Mouse (Mus musculus): ENCODE measurements at regions not wholly inside any gene's neighbourhood (a gene's known extent, or its start where the extent isn't known, plus 50 kb on each side); places are given as distances from the start of the nearest gene placed in this dataset.
A peak's percentile ranks its signal among the peaks of the same experiment; 100 is the strongest.
"Not testable (repeated sequence)": the region's sequence is repeated elsewhere in the genome, so short reads cannot be mapped to it uniquely, and the experiment has no call there.

DNA sequence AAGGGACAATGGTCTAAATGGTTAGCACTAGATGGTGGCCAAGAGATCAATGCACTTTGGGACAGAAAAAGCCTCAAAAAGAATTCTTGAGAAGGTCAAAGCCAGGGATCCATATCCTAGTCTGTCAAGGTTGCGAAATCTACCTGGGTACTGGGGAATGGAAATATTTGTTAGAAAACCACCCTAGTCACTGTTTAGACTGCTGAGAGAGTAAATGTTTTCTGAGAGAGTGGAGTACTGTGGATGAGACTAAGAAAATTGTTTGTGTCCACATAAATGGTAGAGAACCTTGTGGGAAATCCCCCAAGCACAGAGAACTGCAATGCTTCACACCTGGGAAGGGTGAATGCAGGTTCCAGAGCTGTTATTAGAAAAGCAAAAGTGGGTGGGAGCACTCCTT lies 239.5 kb upstream of the Rarb start:
- no peak for DNase-seq (ENCODE audit: extremely low spot score, low spot score)

DNA sequence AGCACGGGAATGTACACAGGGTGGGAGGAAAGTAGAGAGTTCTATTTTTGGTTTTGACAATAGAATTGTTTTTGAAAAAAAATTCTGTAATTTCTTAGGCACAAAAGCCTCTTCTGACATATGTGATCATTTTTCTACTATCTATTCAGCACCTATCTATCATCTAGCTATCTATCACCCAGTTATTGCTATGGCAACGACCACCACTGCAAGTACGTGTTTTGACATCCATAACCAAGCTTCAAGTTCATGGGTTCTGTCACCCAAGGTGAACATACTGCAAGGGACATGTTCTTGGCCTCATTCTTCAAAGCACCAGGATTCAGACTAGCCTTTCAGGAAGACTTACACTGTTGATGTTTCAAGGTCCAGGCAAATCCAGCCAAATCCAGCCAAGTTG lies 238.4 kb upstream of the Rarb start:
- DNase-seq (ENCODE audit: extremely low spot score, low spot score) = no peak

DNA sequence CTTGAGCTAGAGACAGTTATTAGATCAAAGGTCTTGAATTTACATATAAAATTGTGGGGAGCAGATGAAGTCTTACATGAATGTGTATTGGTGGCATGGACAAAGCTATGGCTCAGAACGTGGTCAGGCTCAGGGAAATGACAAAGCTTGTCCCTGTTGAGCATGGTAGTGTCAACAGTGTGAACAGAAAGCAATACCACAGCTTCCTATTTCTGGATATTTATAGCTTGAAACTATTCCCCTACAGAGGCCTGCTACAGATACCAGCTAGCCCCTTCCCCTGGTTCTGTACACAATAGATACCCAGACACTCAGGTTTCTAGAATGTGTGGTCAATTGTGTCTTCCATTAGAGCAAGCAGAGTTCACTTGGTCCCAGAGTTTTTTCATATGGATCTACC lies 236.8 kb upstream of the Rarb start:
- no peak for DNase-seq (ENCODE audit: extremely low spot score, low spot score)

DNA sequence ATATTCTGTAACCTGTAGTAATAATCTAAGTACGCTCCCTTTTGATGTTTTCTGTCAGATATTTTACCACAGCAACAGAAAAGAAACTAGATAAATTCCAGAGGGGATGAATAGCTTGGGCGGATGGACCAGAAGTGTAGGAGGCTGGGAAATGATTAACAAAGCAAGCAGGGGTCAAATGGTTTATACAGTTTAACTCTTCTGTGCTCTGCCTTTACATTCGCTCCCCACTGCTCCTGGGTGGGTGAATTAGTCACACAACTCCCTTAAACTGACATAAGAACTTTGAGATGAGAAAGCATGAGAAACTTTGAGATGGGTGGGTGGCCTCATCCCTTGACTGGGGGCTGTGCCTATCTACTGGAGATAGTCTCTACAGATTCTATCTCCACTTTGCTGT lies 235.4 kb upstream of the Rarb start:
- DNase-seq (ENCODE audit: extremely low spot score, low spot score) = no peak

DNA sequence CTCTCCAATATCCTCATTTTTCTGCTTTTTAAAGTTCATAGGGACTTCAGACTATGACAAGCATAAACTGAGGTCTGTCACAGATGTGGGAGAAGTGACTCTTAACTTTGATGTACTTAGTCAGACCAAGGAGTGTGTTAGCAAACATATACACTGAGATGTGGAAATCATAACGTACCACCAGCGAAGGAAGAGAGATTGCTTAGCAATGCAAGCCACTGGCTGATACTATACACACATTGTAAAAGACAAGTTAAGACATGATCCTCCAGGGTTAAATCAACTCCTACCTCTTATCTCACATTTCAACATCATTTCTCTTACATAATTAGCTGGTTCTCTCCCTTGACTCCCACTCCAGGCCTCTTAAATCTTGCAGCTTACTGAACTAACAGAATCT lies 227.9 kb upstream of the Rarb start:
- no peak for DNase-seq (ENCODE audit: extremely low spot score, low spot score)

DNA sequence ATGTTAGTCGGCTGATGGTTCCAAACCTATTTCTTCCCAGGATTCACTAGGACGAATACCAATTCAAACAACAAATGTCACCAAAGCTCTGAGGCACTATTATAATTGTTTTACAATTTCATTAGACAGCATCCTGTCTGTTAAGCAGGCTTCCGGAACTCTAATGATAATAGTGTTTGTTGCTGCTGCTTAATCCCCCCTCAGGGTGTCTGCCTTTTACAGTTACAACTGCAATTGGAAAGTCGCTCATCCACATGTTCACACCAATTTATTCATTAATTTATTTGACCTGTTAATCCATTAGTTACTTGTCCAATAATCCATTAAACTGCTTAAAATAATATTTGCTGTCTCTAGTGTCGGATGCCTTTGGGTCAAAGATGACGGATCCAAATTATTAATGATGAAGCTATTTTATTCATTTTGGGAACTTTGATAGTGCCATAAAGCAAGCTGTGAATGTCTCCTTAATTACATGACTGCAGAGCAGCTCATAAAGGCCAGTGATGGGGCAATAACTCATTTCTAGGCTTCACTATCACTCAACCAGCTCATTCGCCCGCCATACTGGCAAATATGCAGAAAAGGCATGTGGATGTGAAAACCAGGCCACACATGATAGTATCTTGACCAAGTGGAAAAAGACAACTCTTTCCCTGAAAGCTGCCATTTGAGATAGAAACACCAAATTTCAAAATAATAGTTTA lies 226.6 kb upstream of the Rarb start:
- DNase-seq (ENCODE audit: extremely low spot score, low spot score) = no peak

DNA sequence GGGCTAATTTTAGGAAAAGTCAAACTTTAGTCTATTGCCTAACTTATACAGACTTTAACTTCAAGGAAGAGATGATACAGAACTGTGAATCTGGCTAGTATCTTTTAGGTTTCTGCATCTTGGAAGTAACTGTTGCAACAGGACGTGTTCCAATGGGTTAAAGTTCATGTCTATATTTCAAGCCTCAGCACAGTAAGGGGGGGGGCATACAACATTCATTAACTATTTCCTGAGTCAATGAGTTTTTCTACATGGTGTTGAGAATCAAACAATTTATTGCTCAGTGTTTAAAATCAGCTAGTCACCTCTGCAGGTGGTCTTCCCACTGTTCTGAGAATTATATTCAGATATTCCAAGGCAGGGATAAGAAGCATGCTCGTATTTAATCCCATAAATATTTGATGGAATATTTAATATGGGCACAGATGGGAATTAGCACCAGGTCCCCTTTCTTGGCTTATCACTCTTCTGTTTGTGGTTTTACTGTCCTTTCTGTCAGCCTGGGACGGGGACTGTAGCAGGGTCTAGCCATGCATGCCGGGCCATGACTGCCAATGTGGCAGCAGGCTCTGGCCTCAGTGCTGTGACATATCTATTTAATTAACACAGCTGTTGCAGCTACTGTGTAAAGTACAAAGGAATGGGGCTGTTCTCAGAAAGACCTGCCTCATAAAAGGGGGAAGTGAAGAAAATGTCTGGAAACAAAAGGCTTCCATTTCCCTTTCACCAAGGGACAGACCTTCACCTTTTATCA lies 201.8 kb upstream of the Rarb start:
- no peak for DNase-seq (ENCODE audit: extremely low spot score, low spot score)

DNA sequence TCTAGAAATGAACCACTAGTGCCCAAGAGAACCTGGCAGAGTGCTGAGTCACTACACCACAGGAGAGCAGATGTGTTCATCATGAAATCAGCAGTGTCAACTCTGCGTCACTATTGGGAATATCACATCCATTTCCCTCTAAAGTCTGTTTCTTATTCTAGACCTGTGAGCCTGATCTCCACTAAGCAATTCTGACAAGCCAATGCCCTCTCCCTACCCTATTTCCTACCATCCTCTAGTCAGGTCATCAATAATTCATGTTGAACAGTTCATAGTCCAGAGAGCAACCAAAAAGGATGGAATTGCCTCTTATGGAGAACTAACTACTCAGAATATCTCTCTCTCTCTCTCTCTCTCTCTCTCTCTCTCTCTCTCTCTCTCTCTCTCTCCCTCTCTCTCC lies 194.0 kb upstream of the Rarb start:
- DNase-seq (ENCODE audit: extremely low spot score, low spot score) = no peak

DNA sequence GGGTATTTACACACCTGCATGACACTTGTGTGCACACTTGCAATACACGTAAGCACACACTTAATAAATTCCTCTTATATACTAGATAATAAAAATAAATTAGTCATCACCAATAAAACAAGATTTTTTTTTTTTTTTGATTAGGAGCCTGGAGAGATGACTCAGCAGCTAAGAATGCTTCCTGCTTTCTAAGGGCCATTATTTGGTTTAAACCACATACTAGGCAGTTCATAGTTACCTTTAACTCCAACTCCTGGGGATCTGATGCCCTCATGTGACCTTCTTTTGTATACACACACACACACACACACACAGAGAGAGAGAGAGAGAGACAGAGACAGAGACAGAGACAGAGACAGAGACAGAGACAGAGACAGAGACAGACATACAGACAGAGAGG lies 193.2 kb upstream of the Rarb start:
- DNase-seq (ENCODE audit: extremely low spot score, low spot score) = no peak

DNA sequence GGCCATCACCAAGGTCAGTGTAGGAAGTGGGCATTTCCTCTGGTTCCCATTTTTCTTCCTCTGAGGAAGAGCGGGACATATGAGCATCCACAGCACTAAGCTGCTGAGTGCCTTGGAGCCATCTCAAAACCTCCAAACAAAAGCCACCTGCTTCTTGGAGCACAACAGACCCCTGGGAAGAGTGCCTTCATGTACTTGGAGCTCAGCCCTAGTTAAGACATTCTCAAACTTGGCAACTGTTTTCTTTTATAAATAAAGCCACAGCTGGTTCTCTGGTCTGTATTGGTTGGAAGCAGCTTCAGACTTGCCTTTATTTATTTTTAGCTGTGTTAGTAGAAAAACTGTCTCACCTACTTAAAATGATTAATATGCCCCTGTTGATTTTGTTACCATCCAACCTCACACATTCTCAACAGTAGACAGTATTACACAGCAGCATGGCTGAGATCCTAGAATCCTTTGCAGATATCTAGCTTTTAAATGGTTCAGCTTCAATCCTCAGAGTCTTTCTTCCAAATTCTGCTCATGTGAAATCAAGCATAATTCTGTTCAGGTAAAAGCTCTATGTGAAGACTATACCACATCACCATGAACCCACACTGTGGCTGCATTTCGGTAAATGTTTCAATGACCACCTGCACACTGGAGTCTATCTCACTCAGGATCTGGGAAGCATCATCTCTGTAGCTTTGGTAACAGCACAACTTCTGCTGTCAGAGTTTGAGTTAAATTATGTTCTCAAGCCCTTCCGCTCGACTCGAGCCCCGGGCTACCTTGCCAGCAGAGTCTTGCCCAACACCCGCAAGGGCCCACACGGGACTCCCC lies 186.4 kb upstream of the Rarb start:
- DNase-seq (ENCODE audit: extremely low spot score, low spot score) = no peak

DNA sequence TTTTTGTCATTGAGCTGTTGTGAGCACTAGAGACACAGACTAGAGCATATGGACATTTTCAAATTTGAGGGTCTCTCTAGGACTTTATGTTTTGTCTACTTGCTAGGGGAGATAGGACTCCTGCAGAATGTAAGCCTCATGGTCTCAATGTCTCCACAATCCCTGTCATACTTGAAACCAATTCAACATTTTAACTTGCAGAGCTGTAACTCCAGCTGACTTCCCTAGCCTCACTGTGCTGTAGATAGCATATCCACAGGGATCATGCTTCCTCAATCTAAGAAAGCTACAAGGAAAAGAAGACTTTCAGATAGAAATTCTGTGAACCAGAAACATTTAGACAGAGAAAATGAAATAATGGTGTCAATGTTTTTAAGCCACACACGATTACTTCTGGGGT lies 185.8 kb upstream of the Rarb start:
- no peak for DNase-seq (ENCODE audit: extremely low spot score, low spot score)

DNA sequence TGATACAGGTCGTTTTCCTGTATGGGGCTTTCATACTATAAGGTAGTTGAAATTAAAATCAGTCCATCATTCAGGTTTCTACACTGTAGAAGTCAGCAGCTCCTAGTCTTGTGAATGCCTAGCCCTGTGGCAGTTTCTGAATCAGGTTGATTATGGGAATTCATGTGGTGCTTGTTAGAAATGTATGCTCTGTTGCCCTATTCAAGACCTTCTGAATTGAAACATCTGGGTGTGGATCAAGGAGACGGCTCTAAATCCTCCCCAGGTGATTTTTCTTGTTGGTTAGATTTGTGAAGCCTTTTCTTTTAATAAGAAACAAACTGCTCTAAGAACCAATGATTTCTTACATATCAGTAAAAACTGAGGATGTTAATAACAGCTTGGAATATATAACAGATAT lies 177.8 kb upstream of the Rarb start:
- DNase-seq (ENCODE audit: extremely low spot score, low spot score) = no peak

DNA sequence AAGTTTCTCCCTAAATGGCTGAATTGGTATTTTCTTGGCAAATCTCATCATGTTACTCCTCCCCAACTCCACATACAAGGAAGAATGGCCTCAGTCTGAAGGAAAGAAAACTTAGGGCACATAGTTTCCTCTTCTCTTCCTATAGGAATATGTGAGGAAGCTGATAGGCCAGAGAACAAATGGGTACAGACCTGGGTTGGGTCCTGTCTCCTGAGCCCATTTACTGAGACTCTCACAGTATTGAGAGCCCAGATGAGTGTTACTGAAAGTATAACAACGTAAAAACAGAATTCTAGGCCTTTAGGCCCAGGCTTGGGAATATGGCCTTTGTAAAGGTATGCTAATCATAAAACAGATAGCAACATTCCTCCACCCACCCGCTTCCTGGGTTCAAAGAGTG lies 152.0 kb upstream of the Rarb start:
- not testable (repeated sequence) for DNase-seq (ENCODE audit: extremely low spot score, low spot score)

DNA sequence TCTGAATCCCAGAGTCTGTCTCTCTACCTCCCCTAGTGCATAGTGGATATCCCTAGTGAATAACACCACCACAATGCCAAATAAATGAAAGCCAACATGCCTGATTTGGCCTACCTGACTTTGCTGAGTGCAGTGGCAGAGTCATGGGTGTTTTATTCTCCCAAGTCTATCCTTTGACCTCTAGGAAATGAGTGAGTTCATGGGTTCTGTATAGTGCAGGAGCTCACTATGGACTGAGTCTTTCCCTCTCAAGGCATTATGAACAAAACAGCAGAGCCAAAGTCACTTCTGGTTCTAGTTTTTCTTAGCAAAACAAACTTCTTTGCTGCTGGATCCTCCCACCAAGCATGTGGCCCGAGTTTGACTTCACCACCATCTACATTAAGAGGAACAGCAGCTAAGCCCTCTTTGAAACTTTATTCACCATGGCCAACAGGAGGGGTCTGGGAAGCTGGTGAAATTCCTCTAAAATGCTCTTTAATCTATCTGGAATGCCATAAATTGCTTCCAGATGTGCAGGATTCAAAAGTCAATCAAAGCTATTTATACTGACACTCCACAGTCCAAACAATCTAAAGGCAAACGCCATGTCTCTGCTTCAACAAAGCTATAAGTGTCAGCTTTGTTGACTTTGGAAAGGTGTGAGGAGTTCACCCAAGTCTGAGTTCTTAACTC lies 145.9 kb upstream of the Rarb start:
- DNase-seq (ENCODE audit: extremely low spot score, low spot score) = peak; percentile 16

DNA sequence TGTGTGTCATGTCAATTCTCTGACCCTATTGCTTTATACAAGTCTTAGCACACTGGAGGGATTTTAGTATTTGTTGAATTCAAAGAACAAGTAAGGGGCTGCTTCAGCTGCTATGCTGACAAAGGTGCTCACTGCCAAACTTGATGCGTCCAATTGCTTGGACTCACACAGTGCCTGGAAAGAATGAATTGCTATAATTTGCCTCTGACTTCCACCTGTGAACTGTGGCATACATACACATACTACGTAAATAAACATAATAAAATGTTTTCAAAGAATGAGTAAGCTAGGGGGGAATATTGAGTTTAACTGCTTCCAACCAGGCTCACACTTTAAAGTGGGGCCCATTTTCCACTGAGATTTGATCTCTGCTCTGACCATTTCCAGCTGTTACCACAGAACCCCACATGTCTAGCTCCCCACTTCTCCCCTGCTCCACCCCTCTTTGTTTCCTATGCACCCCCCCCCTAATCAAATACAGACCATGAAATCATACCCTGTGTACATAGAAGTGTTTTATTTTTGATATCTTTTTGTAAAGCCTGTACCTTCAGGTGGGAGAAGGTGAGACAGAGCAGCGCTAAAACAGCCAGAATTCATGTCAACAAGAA lies 143.4 kb upstream of the Rarb start:
- no peak for DNase-seq (ENCODE audit: extremely low spot score, low spot score)

DNA sequence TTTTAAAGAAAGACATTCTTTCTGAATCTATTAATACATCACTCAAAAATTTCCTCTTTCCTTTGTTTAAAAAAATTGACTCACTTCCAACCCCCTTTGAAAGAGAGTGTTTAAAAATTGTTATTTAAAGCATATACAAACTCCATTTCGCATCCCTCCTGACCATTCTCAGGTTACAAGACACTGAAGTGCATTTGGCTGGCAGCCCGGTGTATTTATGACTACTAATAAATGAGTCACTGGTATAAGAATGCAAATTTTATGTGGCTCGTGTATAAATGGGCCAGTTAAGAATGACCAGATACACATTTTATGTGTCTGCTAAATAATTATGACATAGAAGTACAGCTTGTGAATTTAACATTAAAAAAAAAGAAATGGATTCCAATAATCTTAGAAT lies 138.8 kb upstream of the Rarb start:
- no peak for DNase-seq (ENCODE audit: extremely low spot score, low spot score)

DNA sequence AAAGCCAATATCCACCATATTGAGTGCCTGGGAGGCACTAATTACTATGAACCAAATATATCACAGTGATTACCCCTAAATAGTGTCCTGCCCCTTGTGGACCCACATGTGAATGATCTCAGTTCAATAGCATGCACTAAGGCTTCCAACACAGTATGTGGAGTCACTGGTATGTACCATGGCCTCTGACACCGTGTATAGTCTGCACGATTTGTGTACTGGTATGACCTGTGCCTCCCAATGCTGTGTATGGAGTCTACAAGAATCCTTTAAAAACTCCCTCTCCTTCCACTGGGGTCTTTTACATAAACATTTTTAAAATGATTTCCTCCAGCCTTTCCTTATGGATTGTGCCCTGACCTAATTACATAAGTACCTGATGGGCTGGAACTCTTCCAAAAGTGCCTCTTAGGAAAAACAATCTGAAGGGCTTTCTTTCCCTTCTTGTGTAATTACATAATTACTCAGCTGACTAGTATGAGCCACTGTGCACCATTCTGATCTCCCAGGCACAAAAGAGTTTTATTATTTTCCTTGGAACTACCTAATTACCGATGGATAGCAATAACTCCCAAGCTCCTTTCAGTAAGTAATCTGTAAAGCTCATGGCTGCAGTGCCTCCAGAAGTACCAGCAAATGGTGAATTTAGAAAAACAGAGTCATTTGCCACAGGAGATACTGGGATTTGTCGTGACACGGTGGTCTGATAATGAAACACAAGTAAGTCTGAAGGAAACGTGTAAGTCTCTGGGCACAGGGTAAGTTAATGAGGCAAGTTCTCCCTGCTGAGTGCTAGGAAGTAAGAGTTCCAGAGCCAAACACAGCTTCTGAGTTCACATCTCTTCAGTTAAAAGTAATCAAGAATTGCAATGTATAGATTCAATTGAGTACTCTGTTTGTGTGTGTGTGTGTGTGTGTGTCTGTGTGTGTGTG lies 135.8 kb upstream of the Rarb start:
- no peak for DNase-seq (ENCODE audit: extremely low spot score, low spot score)

DNA sequence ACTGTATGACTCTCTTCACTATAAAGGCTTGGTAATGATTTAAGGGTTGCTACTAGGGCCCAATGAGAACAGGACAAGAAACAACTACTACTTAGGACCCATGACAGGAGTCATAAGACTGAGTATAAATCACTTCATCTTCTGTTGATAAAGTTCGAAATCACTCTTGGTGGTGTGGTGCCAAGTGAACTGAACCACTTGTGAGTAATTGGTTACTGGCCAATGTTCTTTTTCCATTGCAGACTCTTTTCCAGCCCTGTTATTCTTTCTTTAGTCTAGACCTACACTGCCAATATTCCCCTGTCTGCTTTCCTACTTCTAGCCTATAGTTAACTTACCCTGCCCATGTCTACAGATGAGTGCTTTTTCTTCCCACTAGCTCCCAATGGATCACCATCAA lies 129.8 kb upstream of the Rarb start:
- no peak for DNase-seq (ENCODE audit: extremely low spot score, low spot score)

DNA sequence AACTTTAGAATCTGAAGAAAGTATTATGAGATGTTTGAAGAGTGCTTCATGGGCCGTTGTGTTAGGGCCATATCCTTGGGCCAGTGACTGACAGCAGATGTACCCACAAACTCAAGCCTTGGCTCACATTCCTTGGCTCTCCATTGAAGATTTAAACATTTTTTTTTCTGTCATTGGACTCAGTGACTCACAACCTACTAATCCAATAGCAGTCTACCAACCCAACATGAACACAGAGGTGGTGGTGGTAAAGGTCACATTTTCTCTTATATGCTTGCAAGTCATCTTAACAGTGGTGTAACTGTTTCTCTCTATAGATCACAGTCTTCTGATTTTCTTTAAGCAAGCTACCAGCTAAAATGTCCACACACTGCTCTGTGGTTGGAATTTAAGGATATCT lies 125.5 kb upstream of the Rarb start:
- DNase-seq (ENCODE audit: extremely low spot score, low spot score) = no peak

DNA sequence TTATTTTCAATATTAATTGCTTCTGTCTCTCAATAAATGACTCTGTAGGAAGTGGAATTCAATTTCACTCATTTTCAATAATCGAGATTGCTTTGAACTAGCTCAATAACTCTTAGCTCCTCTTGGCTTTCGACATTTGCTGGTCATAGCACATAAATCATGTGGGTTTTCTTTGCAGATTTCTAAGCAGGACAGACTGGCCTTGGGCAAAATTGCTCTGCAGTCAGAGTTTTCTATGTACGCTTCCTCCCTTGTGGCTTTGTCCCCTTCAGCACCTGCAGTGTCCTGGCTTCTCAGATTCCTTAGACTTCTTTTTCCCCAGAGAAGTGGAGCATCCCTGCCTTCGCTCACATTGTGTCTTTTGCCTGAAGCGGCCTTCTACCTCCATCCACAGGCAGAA lies 124.6 kb upstream of the Rarb start:
- DNase-seq (ENCODE audit: extremely low spot score, low spot score) = no peak
